Mouse (Mus musculus) CD4-positive helper T cell, adult 2 months (primary cell): ENCODE data around the gene Cutal.

Experiments used
- DNase-seq: peaks from one replicate; pipeline ENCODE4 v3.0.0-alpha.2; 2012; ENCODE audit warnings: low read depth, missing footprints, low spot score

Cutal gene

DNA sequence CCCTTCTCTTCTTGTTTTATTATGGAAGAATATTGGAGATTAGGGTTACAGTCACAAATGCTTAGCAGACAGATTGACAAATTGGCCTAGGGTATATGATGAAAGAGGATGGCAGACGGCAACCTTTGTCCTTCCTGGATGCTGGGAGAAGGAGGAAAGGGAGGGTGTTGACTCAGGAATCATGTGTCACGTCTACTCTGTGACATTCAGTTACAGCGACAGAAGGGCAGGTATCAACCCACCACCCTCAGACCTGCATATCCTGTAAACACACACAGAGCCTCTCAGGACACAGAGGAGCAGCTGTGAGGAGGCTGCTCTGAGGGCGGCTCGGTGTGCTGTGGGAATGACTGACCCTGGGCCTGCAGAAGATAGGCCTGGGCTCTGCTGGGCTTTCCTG, 9.0 kb downstream of the Cutal start:
- DNase-seq = no peak

DNA sequence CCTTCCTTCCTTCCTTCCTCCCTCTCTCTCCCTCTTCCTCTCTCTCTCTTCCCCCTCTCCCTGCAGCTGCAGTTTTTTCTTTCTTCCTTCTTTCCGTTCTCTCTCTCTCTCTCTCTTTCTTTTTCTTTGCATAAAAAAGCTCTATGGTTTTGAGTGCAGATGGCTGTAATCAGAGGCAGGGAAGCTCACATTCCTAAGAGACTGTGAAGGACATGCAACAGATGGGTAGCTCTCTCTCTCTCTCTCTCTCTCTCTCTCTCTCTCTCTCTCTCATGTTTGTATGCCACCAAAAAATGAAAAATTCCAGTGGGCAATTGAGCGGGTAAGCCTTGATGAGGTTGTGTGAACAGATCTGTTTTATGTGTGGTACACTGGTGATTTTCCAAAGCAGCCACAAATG, 10.0 kb downstream of the Cutal start:
- DNase-seq = no peak

GRCm38 (mm10) chr2:34893950-34894349, 19.8 kb downstream of the Cutal start:
- DNase-seq = no peak

DNA sequence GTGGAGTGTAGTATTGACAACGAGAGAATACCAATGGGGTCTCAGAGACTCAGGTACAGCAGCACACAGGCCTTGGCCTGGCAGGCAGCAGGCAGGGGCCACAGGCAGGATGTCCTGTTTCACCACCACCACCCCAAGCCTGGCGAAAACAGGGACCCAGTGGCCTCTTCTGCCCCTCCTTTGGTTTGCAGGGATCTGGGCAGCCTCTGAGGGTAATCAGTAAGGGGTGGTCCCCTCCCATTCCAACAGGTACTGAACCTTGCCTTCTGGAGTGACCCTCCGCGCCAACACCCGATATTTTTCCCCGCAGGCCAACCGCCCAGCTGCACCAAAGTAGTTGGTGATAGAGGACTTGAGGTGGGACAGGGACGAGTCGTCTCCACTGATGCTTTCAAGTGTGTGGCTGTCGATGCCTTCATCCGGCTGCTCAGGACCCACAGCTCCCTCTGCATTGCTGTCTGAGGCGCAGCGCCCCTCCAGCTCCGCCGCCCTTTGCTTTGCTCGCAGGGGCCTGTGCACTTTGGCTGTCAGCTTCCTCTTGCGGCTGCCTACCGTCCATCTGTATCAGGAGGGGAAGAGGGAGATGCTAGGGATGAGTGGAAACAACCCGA, 21.4 kb downstream of the Cutal start:
- DNase-seq = no peak

GRCm38 (mm10) chr2:34896821-34897460, 22.7 kb downstream of the Cutal start:
- no peak for DNase-seq

- peak; percentile 58 for DNase-seq
Observed at GRCm38 (mm10) chr2:34897820-34898219, 23.6 kb downstream of the Cutal start.

- DNase-seq = no peak
Observed at GRCm38 (mm10) chr2:34899682-34900081, 25.5 kb downstream of the Cutal start.

GRCm38 (mm10) chr2:34900412-34900811, 26.2 kb downstream of the Cutal start:
- no peak for DNase-seq

DNA sequence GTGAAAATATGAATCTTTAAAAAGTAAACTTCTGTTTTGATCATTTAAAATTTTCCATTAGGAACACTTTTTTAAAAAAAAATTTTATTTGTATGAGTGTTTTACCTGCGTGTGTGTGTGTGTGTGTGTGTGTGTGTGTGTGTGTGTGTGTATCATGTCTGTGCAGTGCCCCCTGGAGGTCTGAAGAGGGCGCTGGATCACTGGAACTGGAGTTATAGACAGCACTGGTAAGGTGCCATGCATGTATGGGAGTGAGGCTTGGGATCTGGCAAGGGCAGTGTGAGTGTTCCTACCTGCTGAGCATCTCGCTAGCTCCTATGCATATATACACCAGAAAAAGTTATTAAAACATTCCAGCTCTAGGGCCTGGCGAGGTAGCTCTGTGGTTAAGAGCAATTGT, 27.5 kb downstream of the Cutal start:
- DNase-seq = no peak

GRCm38 (mm10) chr2:34902731-34903130, 28.5 kb downstream of the Cutal start:
- DNase-seq = no peak

GRCm38 (mm10) chr2:34903191-34903590, 29.0 kb downstream of the Cutal start:
- no peak for DNase-seq

DNA sequence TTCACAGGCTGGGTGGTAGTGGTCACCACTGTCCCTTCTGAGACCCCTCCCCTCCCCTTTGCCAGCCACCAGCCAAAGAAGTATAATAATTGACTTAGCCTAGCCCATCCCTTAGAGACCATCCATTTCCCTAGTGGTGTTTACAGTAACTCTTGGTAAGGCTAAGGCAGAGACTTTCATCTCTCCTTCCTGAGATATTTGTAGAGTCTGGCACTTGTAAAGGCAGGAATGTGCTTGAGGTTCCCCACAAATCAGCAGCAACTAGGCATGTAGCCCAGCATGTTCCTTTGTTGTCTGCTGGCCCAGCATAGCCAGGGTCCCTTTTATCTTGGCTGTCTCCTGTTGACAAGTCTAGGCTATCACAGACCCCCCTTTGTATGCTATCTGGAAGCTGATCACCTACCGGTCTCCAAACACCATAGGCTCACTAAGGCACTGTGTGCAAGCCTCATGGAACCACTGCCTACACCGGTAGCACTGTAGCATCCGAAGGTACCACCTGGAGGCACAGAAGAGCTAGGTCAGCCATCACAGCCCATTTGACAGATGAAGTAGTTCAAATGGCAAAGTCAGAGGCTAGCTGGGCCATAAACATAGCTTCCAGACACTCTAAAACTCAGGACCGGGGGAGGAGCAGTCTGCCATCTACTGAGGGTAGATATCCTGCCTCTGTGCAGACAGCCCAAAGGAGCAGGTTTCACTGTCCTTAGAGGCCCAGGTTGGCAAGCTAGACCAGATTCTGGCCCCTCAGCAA, 29.6 kb downstream of the Cutal start:
- no peak for DNase-seq

GRCm38 (mm10) chr2:34904849-34905542, 30.8 kb downstream of the Cutal start:
- DNase-seq = peak; percentile 98

GRCm38 (mm10) chr2:34906426-34906825, 32.2 kb downstream of the Cutal start:
- DNase-seq = peak; percentile 16

DNA sequence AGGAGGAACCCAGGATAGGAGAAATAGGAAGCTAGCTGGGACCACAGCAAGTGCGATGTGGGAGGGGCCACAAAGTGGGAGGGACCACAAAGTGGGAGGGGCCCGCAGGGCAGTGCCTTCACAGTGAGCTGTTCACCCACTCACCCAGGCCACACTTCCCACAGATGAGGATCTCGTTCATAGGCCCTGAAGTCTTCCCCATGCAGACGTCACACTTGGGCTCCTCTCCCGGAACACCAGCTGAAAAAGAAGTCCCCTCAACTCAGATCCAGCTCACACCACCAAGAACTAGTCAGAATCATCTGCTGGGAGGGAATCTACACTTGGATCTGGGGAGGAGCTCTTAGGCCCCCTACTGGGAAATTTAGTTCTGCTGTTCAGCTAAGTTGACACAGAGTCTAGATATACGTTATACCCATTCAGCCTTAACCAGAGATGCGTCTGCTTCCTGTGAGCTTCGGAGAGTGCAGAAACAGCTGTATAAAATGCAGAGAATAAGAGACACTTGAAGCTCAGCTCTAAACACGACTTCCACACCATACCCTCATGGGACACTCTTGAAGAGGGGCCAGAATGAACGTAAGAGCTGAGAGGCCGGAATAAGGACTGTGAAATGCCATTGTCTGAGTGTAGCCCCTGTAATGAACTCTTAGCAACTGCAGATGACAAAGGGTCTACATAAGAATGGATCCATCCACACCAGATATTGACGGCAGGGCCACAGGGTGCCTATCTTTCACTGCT, 32.8 kb downstream of the Cutal start:
- DNase-seq = peak; percentile 69

- DNase-seq = no peak
Observed at GRCm38 (mm10) chr2:34909719-34910118, 35.5 kb downstream of the Cutal start.

DNA sequence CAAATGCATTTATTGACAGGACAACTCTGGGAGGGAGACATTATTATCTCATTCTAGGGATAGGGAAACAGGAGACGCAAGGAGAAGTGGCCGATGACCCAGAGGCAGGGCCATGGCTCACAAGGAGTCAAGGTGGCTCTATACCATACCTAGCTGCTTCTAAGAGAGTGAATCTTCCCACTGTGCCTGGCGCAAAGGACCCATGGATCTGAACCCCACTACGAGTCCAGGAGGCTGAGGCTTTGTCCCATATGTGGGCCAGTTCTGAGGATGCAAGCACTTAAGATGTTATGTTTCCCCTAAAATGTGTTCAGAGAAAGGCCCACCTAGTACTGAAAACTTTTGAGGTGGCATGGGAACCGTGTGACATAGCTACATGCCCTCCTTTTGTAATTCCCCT, 37.7 kb downstream of the Cutal start:
- DNase-seq = no peak

- no peak for DNase-seq
Observed at GRCm38 (mm10) chr2:34912613-34913012, 38.4 kb downstream of the Cutal start.

GRCm38 (mm10) chr2:34913218-34914068, 39.2 kb downstream of the Cutal start, which contains the start of gene Phf19:
Gene Phf19, minus strand, starts transcription at chr2:34914026.
- DNase-seq = peak; percentile 68

- DNase-seq = peak; percentile 75
Observed at GRCm38 (mm10) chr2:34914069-34914822, 40.0 kb downstream of the Cutal start.
